Mouse (Mus musculus): ENCODE data around the gene Amtn.
"Not testable (repeated sequence)": the region's sequence is repeated elsewhere in the genome, so short reads cannot be mapped to it uniquely, and the experiment has no call there.

Amtn gene

DNA sequence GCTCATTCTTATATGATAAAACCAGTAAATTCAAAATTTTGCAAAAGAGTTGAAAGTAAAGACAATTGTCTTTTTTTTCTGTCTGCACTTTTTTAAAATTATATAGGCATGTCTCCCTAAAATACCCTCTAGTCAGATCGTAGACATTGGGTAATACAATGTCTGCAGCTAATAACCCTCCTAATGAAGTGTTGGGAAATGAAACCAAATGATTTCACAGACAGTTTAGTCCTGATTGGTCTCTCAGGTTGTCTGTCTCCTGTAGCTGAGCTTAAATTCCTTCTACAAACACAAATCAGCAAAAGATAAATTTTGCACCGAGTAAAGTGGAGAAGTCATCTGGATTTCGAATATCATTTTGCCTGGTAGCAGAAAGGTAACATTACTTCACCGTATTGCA lies at the start of gene Amtn:
Gene Amtn (plus strand): TSS at position 301 of the 400 bp plus-strand sequence.
- in situ Hi-C loops (cut with MboI, MseI): no loop called here

DNA sequence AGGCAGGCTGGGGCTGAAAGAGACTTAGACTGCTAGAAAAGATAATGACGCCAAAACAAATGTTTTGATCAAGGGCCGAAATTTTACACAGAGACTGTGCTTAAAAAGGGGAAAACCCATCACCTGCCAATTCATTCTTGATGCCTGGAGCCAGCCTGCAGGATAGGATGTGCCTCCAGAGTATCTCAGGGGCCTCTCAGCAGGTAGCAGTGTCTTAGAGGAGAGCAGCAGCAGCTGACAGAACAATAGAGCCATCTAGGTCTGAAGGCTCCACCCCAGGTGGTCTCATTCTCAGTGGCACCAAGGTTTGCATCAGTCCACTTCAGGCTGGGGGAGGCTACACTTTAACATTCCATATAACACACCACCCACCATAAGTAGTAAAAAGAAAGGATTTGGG lies 27.4 kb upstream of the Amtn start:
- in situ Hi-C loops (cut with MboI, MseI): not testable (repeated sequence)

DNA sequence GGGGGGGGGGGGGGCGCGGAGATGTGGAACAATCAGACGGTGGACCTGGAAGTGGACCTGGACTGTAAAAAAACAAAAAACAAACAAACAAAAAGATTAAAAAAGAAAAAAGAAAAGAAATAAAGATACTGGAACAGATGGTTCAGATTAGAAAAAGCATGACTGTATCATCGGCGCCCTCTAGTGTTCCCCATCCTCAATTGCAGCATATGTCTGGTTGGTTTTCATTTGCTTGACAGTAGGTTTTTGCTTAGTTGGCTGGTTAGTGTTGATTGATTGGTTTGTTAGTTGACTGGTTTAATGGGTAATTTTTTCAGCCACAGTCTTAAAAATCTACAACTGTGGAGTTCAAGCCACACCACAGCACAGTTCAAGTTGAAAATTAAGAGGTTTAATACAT lies 11.1 kb upstream of the Amtn start:
- in situ Hi-C loops (cut with MboI, MseI): loop anchor here (25.0 kb wide), 1 partner anchor 1502 kb away; no protein-coding TSS in a partner anchor

DNA sequence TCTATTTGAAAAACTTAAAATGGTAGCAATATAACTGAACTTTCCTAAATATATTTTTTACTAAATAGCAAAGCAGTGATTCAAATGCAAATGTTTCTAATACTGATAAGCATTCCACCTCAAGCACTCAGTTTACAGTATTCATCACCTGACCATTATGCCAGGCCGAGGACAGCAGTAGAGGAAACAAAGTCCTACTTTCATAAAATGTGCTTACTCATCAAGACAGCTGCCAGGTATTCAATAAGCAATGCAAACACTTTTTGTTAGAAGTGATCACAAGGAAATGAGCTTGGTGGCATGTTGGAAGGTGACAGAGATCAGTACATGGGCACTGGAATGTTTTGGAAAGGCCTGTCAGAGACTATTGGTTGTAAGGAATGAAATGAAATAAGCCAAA lies 9.0 kb upstream of the Amtn start:
- in situ Hi-C loops (cut with MboI, MseI): loop anchor here (25.0 kb wide), 1 partner anchor 1505 kb away; no protein-coding TSS in a partner anchor

DNA sequence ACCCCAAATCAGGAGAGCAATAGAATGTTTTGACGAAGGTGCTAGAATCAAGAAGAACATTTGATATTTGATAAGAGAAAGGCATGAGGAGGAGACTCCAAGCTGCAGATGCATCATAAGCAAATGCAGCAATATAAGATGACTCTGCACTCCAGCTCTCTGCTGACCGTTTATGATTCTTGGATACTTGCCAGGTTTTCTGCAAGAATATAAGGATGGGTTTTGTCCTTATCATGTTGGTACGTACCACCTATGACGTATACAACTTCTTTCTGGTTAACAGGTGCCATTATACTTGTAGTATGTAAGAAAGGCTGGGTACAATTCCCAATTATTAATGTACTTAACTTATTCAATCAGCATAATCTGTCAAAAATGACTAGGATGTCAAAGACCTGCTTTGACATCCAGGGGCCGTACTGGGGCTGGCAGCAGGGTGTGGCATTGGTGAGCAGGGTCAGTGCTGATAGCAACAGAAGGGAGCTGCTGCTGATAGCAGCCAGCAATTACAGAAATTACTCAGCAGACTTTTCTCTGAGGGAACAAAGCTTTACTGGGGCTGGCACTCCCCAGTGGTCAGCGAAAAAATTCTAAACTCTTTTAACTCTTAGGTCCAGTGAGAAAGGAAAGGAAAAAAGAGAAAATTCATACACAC lies 5.2 kb upstream of the Amtn start:
- in situ Hi-C loops (cut with MboI, MseI): loop anchor here (25.0 kb wide), 1 partner anchor 1508 kb away; no protein-coding TSS in a partner anchor

DNA sequence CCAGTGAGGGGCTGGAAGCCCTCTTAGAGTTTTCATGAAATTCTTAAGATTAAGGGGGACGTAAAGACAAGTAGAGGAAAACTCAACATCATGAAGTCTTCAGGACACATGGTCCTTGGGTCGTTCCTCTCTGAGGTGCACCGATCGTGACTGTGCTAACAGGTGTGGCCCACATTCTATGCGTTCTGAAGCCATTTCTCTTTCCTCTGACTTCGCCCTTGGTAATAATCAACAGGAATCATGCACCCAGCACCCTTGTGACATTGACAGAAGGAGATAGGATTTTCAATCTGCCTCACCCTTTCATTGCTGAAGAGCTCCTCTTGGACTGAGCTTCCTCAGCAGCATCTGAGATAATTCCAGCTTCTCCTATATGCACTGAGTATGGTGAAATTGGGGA lies 3.3 kb upstream of the Amtn start:
- in situ Hi-C loops (cut with MboI, MseI): loop anchor here (25.0 kb wide), 1 partner anchor 1510 kb away; no protein-coding TSS in a partner anchor

DNA sequence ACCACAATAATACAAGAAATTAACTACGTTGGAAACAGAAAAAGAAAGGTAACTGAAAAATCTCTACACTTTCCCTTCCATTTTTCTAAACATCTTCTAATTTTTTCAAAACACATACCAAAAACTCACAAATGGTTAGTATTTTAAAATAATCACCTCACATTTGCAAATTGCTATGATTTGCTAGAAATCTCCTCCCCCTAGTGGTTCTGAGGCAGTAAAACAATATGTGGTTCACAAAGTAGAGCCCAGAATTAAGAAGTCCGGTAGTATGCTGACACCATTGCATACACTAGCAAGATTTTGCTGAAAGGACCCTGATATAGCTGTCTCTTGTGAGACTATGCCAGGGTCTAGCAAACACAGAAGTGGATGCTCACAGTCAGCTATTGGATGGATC lies 16.1 kb downstream of the Amtn start:
- in situ Hi-C loops (cut with MboI, MseI): not testable (repeated sequence)

DNA sequence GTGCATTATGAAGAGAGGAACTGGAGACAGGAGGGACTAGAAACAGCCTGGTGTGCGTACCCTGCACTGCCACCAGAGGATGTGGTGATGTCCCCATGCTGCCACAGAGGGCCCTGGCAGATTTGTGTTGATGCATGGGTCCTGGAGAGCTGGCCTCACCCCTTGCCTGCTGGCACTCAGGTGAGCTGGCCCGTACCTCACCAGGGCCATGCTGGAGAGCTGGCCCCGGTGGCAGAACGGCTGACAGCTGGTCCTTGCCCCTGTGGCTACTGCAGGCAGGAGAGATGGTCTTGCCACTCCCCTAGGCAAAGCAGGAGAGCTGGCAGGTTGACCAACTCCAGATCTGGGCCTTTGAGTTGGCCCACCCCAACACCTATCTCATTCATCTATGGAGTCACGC lies 22.7 kb downstream of the Amtn start:
- in situ Hi-C loops (cut with MboI, MseI): no loop called here

DNA sequence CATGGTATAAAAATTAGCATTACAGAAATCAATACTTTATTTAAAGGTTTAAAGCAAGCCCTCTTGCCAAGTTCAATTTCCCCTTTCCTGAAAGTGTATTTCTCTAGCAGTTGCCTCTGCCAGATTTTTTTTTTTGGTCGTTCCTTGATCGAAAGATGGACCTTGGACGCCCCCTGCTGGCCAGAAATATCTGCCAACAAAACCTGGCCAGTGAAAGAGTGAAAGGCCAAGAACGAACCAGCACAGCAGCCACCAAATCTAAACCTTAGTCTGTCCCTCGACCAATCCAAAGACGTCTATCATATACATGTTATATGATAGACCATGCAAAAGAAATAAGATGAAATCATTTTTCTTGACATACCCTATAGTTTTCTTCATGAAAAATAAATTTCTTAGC lies 23.9 kb downstream of the Amtn start:
- in situ Hi-C loops (cut with MboI, MseI): no loop called here

DNA sequence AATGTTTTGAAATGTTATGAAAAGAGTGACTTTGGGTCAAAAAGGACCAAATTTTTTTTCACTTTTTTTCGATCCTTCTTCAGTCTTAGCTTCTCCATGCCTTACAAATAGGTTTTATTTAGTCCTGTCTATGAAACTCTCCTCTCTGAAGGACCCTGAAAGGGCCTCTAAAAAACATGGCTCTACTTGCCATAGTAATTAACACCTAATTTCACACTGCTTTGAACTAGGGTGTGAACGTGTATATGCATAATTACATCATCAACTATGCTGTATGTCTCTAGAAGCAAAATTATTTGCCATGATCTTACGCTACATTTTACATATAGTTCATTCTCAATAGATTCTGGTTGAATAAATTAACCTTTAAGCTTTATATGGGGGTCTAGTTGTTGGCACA lies 25.6 kb downstream of the Amtn start:
- in situ Hi-C loops (cut with MboI, MseI): no loop called here

DNA sequence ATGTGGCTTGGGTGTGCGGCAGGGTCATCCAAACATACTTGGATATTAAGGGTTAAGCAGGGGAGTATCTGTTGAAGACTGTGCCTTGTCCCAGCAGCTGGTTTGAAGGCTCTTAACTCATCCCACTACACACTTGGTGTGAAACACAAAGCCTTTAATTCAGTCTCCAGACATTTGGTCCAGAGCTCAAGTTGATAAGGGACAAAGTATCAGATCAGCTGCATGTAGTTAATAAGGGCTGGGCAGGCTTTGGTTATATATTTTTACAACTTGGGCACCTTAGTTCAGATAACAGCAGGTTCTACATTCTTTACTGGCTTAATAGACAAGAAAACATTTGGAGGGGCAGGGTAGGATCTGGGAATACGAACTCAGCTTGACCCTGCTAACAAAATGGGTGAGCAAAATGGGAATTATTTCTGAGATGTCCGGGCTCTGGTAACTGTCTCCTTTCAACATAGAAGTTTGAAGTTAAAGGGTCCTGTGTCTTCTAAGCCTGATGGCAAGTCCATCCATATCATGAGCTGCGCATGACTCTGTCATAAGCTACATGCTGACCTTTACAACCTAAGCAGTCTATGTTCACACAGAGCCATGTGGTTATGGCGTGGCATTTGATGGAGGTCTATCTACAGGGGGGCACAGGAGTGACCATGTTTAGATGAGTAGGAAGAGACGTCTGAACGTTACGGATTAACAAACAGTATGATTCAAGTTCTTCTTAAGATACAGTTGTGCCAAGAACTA lies 44.6 kb downstream of the Amtn start:
- in situ Hi-C loops (cut with MboI, MseI): no loop called here

DNA sequence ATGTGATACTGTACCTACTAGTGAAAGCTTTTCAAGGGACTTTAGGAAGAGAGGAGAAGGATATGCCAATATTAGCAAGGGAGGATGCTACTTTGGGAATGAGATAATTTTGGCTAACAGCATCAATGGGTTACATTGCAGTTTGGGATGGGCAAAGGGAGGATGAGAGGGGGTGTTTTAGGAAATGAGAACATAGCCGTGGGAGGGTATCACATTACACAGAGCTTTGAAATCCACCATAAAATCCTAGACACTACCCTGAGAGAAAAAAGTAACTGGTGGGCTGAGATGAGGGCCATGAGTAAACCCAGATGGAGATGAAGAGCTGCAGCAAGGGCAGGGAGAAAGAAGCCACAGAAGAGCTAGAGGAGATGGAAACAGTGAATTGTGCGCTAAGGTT lies 49.0 kb downstream of the Amtn start:
- in situ Hi-C loops (cut with MboI, MseI): not testable (repeated sequence)

DNA sequence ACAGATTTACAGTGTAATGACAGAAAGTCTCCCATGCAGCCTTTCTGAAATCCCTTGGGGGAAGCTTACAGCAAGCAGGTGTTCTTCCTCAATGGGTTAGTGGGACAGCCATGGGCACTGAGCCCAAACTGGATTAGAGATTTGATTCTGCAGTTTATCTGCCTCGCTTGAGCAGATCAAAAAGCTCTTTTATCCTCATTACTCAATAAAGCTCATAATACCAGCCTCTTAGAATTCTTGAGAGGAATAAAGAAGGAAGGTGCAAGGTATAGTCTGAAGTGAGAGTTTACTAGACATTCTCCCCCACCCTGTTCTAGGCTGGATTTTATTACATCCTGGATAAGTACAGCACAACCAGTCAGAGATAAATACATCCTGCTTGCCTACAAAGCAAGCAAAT lies 50.8 kb downstream of the Amtn start:
- in situ Hi-C loops (cut with MboI, MseI): no loop called here
